Mouse (Mus musculus): ENCODE measurements at regions not wholly inside any gene's neighbourhood (a gene's known extent, or its start where the extent isn't known, plus 50 kb on each side); places are given as distances from the start of the nearest gene placed in this dataset.

DNA sequence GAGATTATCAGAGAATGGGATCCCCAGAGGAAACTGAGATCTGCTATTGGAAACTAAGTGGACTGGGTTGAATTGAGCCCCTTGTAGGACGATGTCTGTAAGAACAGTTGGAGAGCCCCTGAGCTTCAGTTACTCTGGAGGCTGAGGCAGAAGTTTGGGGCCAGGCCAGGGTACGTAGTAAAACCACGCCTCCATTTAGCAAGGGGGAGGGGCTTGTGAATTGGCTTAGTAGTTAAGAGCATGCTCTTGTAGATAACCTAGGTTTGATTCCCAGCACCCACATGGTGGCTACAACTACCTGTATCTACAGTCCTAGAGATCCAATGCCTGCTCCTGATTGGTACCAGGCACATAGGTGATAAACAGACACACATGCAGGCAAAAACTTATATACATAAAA lies 61.4 kb upstream of the Adgre5 start:
- no peak for DNase-seq (ENCODE audit: extremely low read depth, low read depth, low spot score)
- WGBS: 53% methylated on average over 3 of the region's 3 CpGs
- Histone ChIP-seq H3K27ac (replicated peaks; ENCODE audit: insufficient read depth, low read depth, low read length) (no peak overlapping the region), H3K79me2 (ENCODE audit: control insufficient read depth, insufficient read depth, low read length) (no peaks in the 10 kb centered on the region), H3K36me3 (ENCODE audit: control insufficient read depth, insufficient read depth, low read length) (no peaks in the 10 kb centered on the region), H3K4me1 (ENCODE audit: control insufficient read depth, insufficient read depth, low read length) (no peaks in the 10 kb centered on the region), H3K9ac (ENCODE audit: low read depth, low read length) (no peak overlapping the region), H3K4me3 (ENCODE audit: insufficient read depth, low read depth, low read length) (no peak overlapping the region), H3K27me3 (ENCODE audit: control insufficient read depth, insufficient read depth, low read length) (no peaks in the 10 kb centered on the region)
- no peak for TF ChIP-seq POLR2A (IDR thresholded peaks at IDR 0.05; ENCODE audit: extremely low read depth, insufficient read depth, low read length)
- no peak for TF ChIP-seq CTCF (IDR thresholded peaks at IDR 0.05; ENCODE audit: low read depth, low read length)

DNA sequence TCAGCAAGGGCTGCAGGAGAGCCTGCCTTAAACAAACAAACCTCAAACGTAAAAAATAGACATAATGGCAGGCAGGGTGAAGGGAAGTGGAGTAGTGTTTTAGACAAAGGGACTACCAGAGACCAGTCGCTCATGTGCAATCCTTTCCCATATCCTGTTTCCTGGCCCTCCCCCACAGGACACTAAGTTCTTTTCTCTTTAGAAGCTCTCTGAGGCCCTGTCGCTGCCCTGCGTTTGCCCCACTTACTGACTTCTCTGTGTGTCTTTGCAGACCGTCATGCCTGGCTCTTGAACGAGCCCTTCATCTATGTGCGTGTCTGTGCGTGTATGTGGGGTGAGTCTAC lies 58.5 kb upstream of the Adgre5 start:
- 67% methylated on average over 8 of the region's 8 CpGs for WGBS
- no peaks in the 10 kb centered on the region for H3K4me1 ChIP-seq (ENCODE audit: control insufficient read depth, insufficient read depth, low read length)

DNA sequence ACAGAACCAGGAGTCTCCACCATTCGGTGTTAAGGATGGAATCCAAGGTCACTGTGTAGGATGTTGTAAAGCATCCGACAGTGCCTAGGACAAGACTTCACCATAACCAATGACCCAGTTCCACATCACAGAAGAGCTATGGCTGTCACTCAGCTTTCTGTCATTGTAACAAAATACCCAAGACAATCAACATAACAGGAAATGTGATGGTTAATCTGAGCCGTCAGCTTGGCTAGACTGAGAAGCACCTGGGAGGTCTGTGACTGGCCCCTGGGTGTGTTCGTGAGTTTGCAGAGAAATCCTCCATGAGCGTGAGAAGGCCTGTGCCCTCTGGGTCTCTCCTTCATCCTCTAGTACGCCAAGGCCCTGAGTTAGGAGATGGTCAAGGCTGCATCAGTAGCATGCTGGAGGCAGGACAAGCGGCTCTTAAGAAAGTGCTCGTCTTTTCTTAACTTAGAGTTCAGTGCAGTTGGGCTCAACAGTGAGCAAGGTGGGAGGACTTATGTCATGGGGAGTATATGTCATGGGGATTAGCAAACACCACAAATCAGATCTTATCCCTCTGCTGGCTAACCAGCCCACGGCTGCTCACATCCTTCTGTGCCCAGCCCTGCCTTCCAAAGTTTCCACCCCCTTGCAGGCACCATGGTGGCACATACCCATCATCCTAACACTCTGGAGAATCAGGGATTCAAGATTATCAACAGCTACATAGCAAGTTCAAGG lies 57.9 kb upstream of the Adgre5 start:
- H3K27ac ChIP-seq (replicated peaks; ENCODE audit: insufficient read depth, low read depth, low read length): no peak overlapping the region
- WGBS: 84% methylated on average over 9 of the region's 9 CpGs
- DNase-seq (ENCODE audit: extremely low read depth, low read depth, low spot score): no peak
- TF ChIP-seq CTCF (IDR thresholded peaks at IDR 0.05; ENCODE audit: low read depth, low read length) (no peak), POLR2A (IDR thresholded peaks at IDR 0.05; ENCODE audit: extremely low read depth, insufficient read depth, low read length) (no peak)
- H3K4me3 ChIP-seq (ENCODE audit: insufficient read depth, low read depth, low read length): no peak overlapping the region
- H3K4me1 ChIP-seq (ENCODE audit: control insufficient read depth, insufficient read depth, low read length): no peaks in the 10 kb centered on the region
- no peaks in the 10 kb centered on the region for H3K36me3 ChIP-seq (ENCODE audit: control insufficient read depth, insufficient read depth, low read length)
- H3K27me3 ChIP-seq (ENCODE audit: control insufficient read depth, insufficient read depth, low read length): no peaks in the 10 kb centered on the region
- no peak overlapping the region for H3K9ac ChIP-seq (ENCODE audit: low read depth, low read length)
- no peaks in the 10 kb centered on the region for H3K79me2 ChIP-seq (ENCODE audit: control insufficient read depth, insufficient read depth, low read length)

More for the DNA sequence above, 58.5 kb upstream of the Adgre5 start:
- H3K79me2 ChIP-seq (ENCODE audit: control insufficient read depth, insufficient read depth, low read length): no peaks in the 10 kb centered on the region
- H3K27ac ChIP-seq (replicated peaks; ENCODE audit: insufficient read depth, low read depth, low read length): no peak overlapping the region
- no peaks in the 10 kb centered on the region for H3K27me3 ChIP-seq (ENCODE audit: control insufficient read depth, insufficient read depth, low read length)
- no peak overlapping the region for H3K4me3 ChIP-seq (ENCODE audit: insufficient read depth, low read depth, low read length)
- H3K9ac ChIP-seq (ENCODE audit: low read depth, low read length): no peak overlapping the region
- H3K36me3 ChIP-seq (ENCODE audit: control insufficient read depth, insufficient read depth, low read length): no peaks in the 10 kb centered on the region
- no peak for DNase-seq (ENCODE audit: extremely low read depth, low read depth, low spot score)
- TF ChIP-seq CTCF (IDR thresholded peaks at IDR 0.05; ENCODE audit: low read depth, low read length) (no peak), POLR2A (IDR thresholded peaks at IDR 0.05; ENCODE audit: extremely low read depth, insufficient read depth, low read length) (no peak)

DNA sequence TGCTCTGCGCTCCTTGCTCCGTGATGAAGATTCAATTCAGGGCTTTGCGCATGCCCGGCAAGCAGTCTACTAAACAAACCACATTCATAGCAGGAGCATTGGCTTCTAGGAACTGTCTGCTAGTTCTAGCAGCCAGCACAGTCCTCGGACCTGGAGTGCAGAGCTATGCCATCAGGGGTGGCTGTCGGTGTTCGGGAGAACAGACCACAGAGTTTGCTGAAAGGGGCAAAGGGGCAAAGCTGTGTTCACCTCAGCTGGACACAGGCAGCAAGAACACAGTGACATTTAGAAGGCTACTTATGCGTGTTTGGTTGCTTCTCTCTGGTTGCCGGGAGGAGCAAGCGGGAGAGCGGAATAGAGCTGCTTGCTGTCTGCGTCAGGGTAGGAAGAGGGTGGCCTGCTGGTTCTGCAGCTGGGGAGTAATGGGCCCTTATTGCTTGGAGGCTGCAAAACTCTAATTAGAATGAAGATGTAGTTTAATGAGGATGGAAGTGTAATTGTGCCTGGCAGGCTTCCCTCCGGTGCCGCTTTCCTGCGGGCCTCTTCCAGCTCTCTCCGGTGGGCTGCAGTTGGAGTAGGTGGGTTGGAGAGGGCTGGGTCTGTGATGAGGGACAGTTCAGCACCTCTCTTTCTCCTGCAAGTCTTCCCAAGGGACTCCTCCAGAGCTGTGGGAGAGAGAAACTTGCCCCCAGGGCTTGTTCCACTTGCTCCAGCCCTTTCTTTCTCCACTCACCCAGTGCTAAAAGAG lies 52.5 kb upstream of the Adgre5 start:
- no peaks in the 10 kb centered on the region for H3K27me3 ChIP-seq (ENCODE audit: control insufficient read depth, insufficient read depth, low read length)
- 78% methylated on average over 16 of the region's 16 CpGs for WGBS
- no peak overlapping the region for H3K4me3 ChIP-seq (ENCODE audit: insufficient read depth, low read depth, low read length)
- no peaks in the 10 kb centered on the region for H3K4me1 ChIP-seq (ENCODE audit: control insufficient read depth, insufficient read depth, low read length)
- no peak overlapping the region for H3K9ac ChIP-seq (ENCODE audit: low read depth, low read length)
- TF ChIP-seq POLR2A (IDR thresholded peaks at IDR 0.05; ENCODE audit: extremely low read depth, insufficient read depth, low read length): no peak
- no peaks in the 10 kb centered on the region for H3K79me2 ChIP-seq (ENCODE audit: control insufficient read depth, insufficient read depth, low read length)
- H3K27ac ChIP-seq (replicated peaks; ENCODE audit: insufficient read depth, low read depth, low read length): no peak overlapping the region
- H3K36me3 ChIP-seq (ENCODE audit: control insufficient read depth, insufficient read depth, low read length): no peaks in the 10 kb centered on the region
- DNase-seq (ENCODE audit: extremely low read depth, low read depth, low spot score): no peak
